Mouse (Mus musculus) skeletal muscle tissue, adult 2 months (tissue): ENCODE results near the gene Ceacam19.

ENCODE experiments used
- DNase-seq: peaks from one replicate; pipeline ENCODE4 v3.0.0-alpha.2; 2012; ENCODE audit warnings: low read depth, low spot score

Gene Ceacam19

DNA sequence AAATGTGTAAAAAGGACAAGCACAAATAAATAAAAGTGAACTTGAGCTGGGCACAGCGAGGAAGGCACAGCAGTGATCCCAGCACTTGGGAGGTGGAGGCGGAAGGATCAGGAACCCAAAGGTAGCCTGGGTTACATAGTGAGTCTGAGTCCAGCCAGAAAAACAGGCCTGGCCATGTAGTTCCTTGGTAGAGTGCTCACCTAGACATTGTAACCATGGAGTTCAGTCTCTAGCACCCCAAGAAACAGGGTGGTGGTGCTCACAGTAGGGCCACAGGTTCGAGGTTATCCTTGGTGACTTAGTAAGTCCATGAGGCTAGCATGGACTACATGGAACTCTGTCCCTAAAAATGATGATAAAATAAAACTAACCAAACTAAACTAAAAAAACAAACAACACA is 46.8 kb downstream of the Ceacam19 start:
- DNase-seq: no peak

GRCm38 (mm10) chr7:19840371-19840770 is 47.4 kb downstream of the Ceacam19 start:
- no peak for DNase-seq

DNA sequence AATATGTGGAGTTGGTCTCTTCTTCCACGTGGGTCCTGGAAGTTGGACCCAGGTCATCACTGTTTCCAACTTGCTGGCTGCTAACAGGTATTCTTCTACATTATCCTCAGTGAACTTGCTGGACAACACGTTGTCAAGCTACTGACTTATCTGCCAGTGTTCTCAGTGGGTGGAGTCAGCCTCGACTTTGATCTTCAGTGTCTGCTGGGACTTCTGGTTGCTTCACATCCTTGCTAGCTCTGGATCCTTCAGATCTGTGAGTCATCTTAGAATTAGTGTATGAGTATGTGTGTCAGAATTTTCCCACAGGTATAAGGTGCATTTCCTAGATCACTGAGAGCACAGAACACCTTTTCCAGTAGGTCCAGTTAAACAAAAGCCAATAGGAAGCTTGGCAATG is 50.9 kb downstream of the Ceacam19 start:
- DNase-seq: no peak

DNA sequence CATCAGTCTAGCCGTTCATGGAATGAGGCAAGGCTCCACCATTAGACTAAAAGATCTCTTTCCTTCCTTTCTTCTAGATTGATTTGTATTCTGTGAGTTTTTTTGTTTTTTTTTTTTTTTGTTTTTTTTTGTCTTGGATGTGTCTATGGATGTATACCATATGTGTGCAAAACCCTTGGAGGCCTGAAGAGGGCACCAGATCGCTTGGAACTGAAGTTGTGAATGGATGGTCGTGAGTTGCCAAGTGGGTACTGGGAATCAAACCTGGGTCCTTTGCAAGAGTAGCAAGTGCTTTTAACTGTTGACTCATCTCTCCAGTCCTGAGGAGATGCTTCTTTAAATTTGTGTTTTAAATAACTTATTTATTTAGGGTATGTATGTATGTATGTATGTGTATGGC is 53.7 kb downstream of the Ceacam19 start:
- DNase-seq: no peak

DNA sequence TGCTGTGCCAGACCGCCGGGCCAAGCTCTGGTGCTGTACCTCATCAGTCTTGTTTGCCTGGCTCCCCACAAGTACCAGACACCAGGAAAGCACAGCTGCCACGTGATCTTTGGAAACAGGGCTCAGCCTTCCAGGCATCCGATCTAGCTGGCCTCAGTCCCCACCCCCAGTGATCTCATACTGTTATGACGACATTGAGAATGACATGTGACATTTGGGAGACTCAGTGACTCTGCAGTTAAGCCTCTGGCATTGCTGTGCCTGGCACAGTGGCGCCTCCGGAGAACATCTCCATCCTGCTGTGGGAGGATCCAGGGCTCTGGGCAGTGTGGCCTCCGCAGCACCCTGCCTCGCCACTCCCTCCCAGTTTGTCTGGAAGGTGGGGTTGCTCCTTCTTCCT is 55.9 kb downstream of the Ceacam19 start:
- DNase-seq: peak; percentile 59

DNA sequence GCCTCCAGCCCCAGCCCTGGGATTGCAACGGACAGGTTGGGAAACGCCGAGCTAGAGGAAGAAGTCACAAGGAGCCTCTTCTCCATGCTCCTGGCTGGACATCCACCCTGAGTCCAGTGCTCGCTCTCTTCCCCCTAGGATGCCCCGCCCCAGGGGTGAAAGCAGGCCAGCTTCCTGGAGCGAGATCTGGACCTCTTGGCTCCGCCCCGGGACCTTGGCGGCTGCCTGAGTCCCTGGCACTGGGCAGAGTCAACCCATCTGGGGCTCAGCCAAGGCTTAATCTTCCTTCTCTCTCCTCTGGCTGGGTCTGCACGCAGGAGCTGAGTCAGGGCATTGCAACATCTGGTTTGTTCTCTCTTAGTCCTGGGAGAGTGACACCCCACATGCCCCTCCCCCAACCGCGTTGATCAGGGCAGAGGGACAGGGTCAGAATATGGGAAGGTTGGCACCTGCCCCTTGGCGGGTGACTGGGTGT is 57.0 kb downstream of the Ceacam19 start:
- DNase-seq: peak; percentile 94

- no peak for DNase-seq
These were observed 58.1 kb downstream of the Ceacam19 start for GRCm38 (mm10) chr7:19829694-19830093.

GRCm38 (mm10) chr7:19826756-19827155 is 61.0 kb downstream of the Ceacam19 start:
- no peak for DNase-seq
